Mouse (Mus musculus) left cerebral cortex, postnatal 10 days (tissue): ENCODE data around the gene Bpifb1. TPM values are rescaled to one million over a fixed set of nuclear protein-coding genes. Genes with fewer than 3 reads are reported as not detected.
A peak's percentile ranks its signal among the peaks of the same experiment; 100 is the strongest.
"Not testable (repeated sequence)": the region's sequence is repeated elsewhere in the genome, so short reads cannot be mapped to it uniquely, and the experiment has no call there.

Source experiments
- DNase-seq, 2 experiments: peaks; one replicate each; pipeline ENCODE4 v3.0.0; 2021 to 2022; ENCODE audit warnings: low spot score in 2 of 2, mixed read lengths in 1 of 2; ENCODE audit errors: extremely low spot score in 1 of 2
- intact Hi-C: fragments of 180-260 bp; cut with DNase I; formaldehyde crosslinking; loops from one replicate; pipeline ENCODE4 v1.15.1; 2025
- total RNA-seq, 2 experiments: library from RNA; stranded (reverse); gene quantifications; 2 replicates each; pipeline ENCODE4 v1.2.3; 2021

Gene Bpifb1
- total RNA-seq, 2 experiments from 2014 or later, result 0.28 to 0.41 TPM

DNA sequence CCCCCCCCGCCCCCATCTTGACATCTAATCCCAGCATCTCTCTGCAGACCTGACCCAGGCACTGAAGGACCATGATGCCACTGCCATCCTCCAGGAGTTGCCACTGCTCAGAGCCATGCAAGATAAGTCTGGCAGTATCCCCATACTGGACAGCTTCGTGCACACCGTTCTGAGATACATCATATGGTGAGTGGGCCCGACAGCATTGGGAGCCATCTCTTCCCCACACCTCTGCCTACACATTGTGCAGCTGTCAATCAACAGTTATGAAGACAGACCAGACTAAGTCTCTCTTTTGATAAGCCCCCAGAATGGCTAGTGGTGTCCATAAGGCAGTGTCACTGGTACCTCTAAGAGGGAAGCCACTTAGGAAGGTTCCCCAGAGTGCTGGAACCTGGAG lies 14.0 kb downstream of the Bpifb1 start:
- no peak for DNase-seq
- intact Hi-C loops, result no loop called here

- intact Hi-C loops, result no loop called here
- no peak for DNase-seq
These were observed 16.3 kb downstream of the Bpifb1 start for GRCm38 (mm10) chr2:154206908-154207307.

GRCm38 (mm10) chr2:154209112-154209511 lies 18.5 kb downstream of the Bpifb1 start:
- intact Hi-C loops, result no loop called here
- DNase-seq, result peak in 1 of 2 experiments; percentile 26

DNA sequence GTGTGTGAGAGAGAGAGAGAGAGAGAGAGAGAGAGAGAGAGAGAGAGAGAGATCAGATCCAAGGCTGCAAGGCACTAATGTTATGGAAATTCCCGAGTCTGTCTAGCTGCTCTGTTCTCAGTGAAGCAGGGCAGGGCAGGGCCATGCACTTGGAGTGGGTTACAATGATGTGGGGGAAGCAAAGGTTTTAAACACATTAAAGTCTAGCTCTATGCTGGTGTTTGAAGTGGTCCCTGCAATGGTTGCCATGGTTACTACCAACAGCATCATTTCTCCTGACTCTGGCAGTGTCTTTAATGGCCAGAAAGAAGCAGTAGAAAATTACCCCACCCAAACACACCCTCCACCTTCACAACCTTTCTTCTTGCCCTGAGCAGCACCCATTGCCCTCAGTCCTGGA lies 20.5 kb downstream of the Bpifb1 start:
- DNase-seq, result peak in 1 of 2 experiments; percentile 19
- intact Hi-C loops, result loop anchor here (5.0 kb wide), 1 partner anchor 161 kb away; the partner anchor contains the start of gene Cdk5rap1

DNA sequence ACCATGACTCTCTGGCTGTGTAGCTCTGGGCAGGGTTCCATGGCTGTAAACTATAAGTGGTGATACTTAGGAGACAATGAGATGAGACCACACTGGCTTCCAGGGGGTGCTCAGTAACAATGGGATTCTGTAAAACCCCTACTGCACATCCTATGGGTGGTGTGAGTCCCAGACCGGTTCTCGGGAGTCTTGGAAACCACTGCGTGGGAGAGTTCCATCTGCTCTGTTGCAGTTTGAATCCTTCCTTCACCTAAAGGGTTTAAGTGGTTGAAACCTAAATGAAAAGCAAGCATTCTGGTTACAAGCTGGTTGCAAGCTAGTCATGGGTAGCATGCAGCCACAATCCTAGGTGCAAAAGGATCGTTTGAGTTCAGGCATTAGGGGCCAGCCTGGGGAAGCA lies 21.3 kb downstream of the Bpifb1 start:
- DNase-seq, result peak; percentile 40 to 68
- intact Hi-C loops, result loop anchor here (5.0 kb wide), 1 partner anchor 160 kb away; the partner anchor contains the start of gene Cdk5rap1

- DNase-seq, result peak; percentile 35 to 74
- intact Hi-C loops, result loop anchor here (5.0 kb wide), 1 partner anchor 82 kb away; no protein-coding TSS in a partner anchor
These were observed 24.6 kb downstream of the Bpifb1 start for GRCm38 (mm10) chr2:154215191-154215590.

DNA sequence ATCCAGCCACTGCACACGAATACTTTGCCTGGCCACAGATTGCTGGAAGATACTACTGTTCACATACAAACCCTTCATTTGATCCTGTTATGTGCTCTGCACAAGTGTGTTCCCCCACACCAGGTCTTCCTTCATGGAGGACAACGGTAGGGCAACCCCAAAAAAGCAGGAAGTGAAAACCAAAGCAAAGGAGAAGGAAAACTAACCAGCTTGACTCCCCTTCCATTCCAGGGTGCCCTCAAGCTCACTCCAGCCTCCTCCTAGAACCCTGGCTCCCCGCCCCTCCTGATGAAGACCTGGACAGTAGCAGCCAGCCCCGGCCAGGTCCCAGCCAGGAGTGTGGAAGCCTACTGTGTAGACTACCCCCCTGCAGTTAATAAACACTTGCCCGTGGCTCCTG lies 29.3 kb downstream of the Bpifb1 start:
- intact Hi-C loops, result loop anchor here (5.0 kb wide), 1 partner anchor 77 kb away; no protein-coding TSS in a partner anchor
- no peak for DNase-seq

DNA sequence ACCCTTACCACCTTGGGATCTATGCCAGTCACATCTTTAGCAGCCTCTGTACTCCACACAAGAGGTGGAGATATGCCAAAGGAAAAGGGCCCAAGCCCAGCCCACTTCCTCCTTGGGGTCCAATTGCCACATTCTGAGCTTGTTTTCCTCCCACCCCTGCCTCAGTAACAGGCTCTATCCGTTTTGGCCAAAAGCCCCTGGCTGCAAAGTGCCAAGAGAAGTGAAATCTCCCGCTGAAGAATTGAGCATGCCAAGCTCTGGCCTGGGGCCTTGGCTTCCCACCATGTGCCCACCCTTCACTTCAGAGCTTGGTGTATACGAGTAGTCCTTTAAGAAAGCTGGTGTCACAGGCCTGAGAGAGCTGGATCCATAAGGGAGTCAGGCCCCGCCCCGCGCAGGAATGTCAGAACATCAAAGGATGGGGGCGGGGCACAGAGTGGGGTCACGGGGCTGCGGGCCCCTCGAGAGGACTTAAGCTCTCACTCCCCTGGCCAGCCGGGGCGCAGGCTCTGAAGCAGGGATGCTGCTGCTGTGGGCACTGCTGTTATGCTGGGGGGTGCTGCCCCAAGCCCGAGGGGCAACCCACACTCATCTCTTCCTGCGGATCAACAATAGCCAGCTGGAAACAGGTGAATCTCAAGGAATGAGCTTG lies 32.8 kb downstream of the Bpifb1 start, which contains the start of gene Bpifb5:
Gene Bpifb5, plus strand, starts transcription at position 478 of the 652 bp plus-strand sequence.
- intact Hi-C loops, result no loop called here
- peak; percentile 43 to 77 for DNase-seq

DNA sequence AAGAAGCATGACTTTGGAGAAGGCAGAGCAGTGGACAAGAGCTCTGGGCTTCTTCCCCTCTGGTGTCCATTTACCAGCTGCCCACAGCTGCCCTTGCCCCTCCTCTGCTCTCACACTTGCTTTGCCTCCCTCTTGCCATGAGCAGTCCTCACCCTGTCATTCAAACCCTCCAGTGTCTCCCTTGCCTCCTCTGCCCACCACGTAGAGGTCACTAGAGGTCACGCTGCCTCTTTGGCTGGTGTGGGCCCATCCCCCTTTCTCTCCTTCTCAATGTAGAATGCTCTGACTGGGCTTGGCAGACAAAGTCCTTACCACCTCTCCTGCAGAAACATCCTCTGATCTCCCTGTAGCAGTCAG lies 33.3 kb downstream of the Bpifb1 start:
- intact Hi-C loops, result no loop called here
- no peak for DNase-seq

DNA sequence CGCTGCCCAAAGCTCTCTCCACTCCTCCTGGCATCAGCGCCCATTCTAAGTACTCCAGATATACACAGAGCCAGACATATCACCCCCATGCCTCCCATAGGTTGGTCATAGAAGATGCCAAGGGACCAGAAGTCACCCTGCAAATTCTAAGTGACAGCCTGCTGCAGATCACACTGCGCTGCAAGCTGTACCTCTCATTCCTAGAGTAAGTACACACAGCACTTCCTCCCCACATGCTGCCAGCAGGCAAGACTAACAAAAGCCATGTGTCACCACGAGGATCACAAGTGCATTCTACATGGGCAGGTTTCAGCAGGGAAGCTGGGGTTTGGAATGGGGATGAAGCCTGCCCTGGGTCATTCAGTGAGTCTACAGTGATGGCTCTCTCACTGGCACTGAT lies 36.4 kb downstream of the Bpifb1 start:
- intact Hi-C loops, result no loop called here
- no peak for DNase-seq

GRCm38 (mm10) chr2:154227830-154228229 lies 37.2 kb downstream of the Bpifb1 start:
- no peak for DNase-seq
- intact Hi-C loops, result no loop called here

DNA sequence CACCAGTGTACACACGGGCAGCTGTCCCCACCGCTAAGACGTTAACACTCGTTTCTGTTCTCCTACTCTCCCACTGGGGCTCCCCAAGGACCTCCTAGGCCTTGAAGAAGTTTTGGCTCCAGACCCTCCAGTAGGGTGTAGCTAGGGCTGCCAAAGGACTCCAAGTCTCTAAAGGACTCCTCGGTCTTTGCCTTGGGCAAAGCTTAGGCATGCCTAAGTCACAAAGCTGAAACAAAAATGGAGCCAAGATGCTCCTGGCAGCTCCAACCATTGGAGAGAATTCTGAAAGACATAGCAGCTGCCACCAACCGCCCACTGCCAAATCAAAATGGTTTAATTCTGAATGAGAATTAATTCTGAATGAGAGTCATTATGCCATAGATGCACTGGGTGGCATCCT lies 42.8 kb downstream of the Bpifb1 start:
- intact Hi-C loops, result no loop called here
- no peak for DNase-seq

- DNase-seq, result no peak
- intact Hi-C loops, result no loop called here
These were observed 50.2 kb downstream of the Bpifb1 start for GRCm38 (mm10) chr2:154240771-154241170.

DNA sequence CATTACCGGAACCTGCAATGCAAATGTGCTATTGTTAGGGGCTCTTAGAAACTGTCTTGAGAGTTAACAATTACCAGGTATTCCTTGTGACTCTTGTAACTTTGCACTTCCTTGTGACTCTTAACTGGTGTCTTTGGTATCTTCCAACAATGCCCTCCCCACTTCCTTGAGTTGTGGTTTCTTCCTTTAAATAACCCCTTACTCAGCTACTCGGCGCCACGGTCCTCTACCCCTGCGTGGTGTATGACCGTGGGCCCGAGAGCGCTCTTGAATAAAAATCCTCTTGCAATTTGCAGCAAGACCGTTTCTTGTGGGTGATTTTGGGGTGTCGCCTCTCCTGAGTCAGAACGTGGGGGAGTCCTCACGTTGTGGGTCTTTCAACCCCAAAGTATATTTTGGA lies 52.1 kb downstream of the Bpifb1 start:
- intact Hi-C loops, result not testable (repeated sequence)

GRCm38 (mm10) chr2:154243356-154244036 lies 52.9 kb downstream of the Bpifb1 start:
- peak; percentile 47 to 57 for DNase-seq
- intact Hi-C loops, result no loop called here

More for the DNA sequence above, 52.1 kb downstream of the Bpifb1 start:
- not testable (repeated sequence) for DNase-seq

DNA sequence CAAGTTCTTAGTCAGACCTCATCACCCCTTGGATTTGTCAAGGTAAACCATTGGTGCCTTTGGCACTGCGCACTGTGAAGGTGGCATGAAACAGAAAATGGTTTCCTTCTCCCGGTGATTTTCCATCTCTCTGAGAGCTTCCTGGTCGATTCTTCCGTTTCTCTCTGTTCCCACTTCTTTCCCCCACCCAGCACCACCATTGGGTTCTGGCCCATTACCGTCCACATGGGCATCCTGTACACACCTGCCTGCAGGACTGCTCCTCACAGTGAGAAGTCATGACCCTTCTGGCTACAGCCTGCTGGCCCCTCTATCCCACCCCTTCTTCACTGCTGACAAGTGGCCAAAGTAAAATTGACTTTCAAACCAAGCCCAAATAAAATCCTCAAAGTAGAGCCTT lies 54.7 kb downstream of the Bpifb1 start:
- intact Hi-C loops, result no loop called here
- no peak for DNase-seq

DNA sequence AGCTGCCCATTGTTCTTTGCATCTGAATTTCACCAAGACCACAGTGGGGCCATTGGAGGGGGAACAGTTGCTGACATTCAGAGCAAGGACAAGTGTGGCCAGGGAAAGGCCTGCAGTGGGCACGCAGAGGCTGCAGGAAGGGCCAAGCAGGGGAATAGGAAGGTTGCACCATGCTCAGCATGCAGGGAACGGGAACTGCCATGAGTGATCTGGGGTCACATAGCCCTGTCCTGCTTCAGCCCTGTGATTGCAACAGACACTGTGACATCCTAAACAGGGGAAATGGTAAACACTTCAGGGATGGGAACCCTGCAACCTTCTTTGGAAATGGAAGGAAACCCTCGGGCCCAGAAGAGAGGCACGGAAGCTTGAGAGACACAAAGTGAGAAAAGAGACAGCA lies 64.6 kb downstream of the Bpifb1 start:
- intact Hi-C loops, DNase-seq: not testable (repeated sequence)

DNA sequence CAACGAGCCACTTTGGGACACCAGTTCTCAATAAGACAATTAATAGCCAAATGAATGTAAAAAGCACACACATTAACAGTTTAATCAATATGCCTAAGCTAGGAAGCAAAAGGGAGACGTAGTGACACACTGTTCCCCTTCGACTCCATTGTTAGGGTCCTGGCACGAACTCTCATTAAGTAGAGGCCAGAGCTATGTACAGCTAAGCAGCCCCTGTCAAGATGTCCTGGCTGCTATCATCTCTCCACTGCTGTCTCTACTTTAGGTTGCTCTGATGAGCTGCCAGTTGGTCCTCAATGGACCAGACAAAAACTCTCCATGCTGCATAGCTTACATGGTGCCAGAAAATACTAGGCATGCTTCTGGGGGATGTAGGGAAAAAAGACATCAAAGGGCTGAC lies 65.2 kb downstream of the Bpifb1 start:
- intact Hi-C loops, result no loop called here
- no peak for DNase-seq

GRCm38 (mm10) chr2:154257554-154257953 lies 66.9 kb downstream of the Bpifb1 start, which contains the start of gene Bpifb9a:
Bpifb9a (plus strand) TSS chr2:154257854.
- intact Hi-C loops, DNase-seq: not testable (repeated sequence)

GRCm38 (mm10) chr2:154264397-154264796 lies 73.8 kb downstream of the Bpifb1 start:
- intact Hi-C loops, DNase-seq: not testable (repeated sequence)
